Mouse (Mus musculus) stomach, postnatal 0 days (tissue): ENCODE data around the gene Shd.

Experiments used
- CTCF ChIP-seq: IDR thresholded peaks from 2 replicates; pipeline ENCODE4 v1.5.1; 2016; ENCODE audit warnings: antibody characterized with exemption, low read depth, mild to moderate bottlenecking, moderate library complexity
- EP300 ChIP-seq: optimal IDR thresholded peaks from 2 replicates; pipeline ENCODE3; 2016; ENCODE audit warnings: antibody characterized with exemption

DNA sequence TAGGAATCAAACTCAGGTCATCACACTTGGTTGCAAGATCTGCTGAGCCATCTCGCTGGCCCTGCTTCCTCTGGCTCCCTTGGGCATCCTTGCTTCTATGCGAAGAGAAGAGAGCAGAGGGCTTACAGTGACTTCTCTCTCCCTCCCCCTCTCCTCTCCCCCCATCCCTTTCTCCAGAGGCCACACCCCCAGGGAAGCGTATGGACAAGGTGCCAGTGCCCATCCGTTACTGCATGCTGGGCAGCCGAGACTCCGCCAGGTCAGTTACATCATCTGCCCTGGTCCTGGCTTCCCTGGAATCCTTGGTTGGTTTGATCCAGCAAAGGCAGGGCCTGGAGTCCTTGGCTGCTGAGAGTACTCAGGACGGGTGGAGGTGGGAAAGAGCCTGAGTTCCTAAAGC lies 41.2 kb downstream of the Shd start:
- TF ChIP-seq CTCF (no peak), EP300 (no peak)
